Mouse (Mus musculus) lung, adult 2 months (tissue): Measurements from ENCODE around the gene Gpr108.

Experiments
- CTCF ChIP-seq: fragments of 200-500 bp; IDR thresholded peaks from 2 replicates; pipeline ENCODE4 v1.5.1; 2011; ENCODE audit warnings: mild to moderate bottlenecking, low read length, control low read depth; ENCODE audit not compliant: insufficient read depth
- POLR2A ChIP-seq: fragments of 200-500 bp; IDR thresholded peaks from 2 replicates; pipeline ENCODE4 v1.6.1; 2011; ENCODE audit warnings: low read depth, mild to moderate bottlenecking, control low read depth, low read length, borderline replicate concordance; ENCODE audit errors: extremely low read depth

DNA sequence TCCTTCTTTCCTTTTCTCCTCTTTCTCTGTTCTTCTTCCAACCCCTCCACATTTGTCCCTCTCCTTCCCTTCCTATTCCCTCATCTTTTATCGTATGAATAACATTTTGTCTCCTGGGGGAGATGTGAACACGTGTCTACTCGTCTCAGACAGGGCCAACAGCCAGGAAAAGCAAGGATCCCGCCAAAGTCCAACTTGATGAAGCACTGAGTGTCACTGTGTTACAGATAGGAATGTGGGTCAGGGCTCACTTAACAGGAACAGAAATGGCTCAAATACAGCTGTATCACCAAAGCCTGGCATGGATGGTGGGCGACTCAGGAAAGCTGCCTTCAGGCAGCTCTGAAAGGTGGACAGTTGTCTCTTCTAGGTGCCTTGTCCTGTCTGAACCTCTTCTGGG is 41.0 kb upstream of the Gpr108 start:
- TF ChIP-seq CTCF (no peak), POLR2A (no peak)
